Mouse (Mus musculus) adrenal gland, postnatal 4 days (tissue): ENCODE results near the gene C530008M17Rik. TPM values are rescaled to one million over a fixed set of nuclear protein-coding genes. Genes with fewer than 3 reads are reported as not detected.

Experiments
- DNase-seq, 2 experiments: peaks; one replicate each; pipeline ENCODE4 v3.0.0; 2021 to 2022; ENCODE audit warnings: low spot score in 2 of 2, mixed read lengths in 2 of 2
- total RNA-seq, 2 experiments: library from RNA; stranded (reverse); gene quantifications; 2 replicates each; pipeline ENCODE4 v1.2.3; 2021

Gene C530008M17Rik
- total RNA-seq, 2 experiments from 2014 or later = 15.4 to 24.6 TPM

DNA sequence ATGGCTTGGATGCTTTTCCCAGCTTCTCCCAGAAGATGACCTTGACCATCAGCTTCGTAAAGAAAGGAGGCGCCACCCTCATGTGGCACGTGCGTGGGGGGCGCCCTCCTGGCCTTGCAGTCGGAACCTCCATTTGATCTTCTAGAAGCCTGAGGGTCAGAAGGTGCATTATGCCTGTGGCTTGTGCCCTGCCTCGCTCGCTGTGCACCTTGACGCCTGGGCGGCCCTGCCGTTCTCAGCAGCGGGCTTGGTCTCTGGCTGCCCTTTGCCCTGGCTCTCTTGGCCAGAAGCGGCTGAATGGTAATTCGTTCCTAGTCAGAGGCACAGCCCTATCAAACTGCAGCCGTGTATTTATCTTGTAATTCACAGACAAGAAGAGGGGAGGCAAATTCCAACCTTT lies 165.8 kb downstream of the C530008M17Rik start:
- no peak for DNase-seq

DNA sequence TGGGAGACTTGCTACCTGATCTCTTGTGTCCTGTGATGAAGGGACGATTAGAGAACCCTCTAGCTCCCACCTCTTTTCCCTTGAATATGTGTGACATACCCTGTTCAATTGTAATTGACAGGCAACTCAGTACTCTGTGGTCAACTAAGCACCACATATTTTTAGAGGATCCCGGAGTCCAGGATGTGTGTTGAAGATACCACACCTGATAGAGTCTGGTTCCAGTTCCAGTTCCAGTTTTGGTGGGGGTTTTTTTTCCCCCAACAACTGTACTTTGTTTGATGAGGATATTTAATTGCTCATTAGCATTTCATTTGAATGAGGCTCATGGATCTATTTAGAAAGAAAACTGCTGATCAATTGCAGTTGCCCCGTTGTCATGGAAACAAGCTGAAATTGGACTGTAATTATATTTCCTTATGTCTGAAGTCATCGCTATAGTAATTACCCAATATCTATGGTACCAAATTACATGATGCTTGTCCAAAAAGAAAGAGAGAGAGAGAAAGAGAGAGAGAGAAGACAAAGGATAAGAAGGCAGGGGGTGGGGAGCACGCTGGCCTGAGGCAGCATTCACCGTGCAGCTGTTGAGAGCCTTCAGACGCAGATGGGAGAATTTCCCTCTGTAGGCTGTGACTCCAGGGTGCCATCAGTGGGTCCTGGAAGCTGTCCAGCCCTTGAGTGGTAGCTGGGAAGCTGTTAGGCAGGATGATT lies 172.4 kb downstream of the C530008M17Rik start:
- no peak for DNase-seq

DNA sequence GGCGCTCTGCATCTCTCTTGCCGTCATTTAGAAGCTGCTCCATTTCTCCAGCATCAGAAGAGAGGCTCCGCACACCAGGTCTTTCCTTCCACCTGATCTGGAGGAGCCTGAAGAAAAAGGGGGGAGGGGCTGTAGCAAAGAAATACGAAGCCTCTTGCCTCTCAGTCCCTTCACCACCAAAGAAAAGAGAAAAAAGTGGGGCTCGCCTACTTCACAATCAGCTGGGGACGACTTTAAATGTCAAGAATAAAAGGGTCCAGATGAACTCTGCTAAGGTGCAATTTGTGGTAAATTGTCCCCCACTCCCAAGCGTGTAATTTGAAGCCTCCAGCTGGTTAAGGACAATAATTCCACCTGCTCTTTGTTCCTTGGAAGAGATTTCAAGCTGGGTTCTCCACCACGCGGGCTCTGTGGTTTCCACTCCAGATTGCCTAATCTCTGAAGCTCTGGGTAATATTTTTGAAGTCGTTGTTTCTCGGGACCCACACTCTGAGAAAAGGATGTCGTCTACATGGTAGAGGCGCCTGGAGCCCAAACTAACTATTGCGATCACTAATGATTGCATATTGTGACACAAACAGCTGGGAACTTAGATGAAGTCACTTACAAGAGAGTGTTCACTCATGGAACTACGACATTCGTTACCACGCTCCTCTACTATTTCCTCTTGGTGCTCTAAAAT lies 176.4 kb downstream of the C530008M17Rik start:
- DNase-seq = no peak

DNA sequence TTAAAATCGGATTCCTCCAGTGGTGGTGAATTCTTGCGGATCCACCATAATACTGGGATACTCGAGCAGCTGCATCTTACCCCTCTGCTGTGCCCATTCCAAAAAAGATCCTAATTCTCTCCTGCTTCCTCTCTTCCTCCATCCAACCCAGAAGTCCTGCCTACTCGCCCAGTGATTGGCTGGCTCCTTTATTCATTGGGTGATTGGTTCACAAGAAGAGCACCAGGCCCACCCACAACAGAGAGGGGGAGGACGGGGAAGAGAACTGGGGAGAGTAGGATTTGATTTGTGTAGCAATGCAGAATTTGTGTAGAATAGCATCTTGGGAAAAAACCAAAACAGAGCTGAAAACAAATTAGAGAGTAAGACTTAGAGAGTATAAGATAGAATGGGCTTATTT lies 180.7 kb downstream of the C530008M17Rik start:
- no peak for DNase-seq

DNA sequence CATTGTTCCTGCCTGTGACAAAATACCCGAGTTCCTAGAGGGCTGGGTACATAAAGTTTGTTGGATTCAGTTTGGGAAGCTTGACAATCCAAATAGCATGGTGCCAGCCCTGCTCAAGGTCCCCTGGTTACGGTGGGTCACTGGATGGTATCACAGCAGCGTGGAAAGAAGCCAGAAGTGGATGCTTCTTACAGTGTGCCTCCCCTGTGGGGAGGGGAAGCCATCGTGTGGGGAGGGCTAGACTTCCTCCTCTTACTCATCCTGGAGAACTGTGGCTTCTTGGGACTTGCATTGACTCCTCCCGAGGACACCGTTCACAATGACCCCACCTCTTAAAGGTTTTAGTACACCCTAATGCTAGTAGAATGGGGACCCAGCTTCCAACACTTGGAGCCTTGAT lies 183.5 kb downstream of the C530008M17Rik start:
- no peak for DNase-seq

DNA sequence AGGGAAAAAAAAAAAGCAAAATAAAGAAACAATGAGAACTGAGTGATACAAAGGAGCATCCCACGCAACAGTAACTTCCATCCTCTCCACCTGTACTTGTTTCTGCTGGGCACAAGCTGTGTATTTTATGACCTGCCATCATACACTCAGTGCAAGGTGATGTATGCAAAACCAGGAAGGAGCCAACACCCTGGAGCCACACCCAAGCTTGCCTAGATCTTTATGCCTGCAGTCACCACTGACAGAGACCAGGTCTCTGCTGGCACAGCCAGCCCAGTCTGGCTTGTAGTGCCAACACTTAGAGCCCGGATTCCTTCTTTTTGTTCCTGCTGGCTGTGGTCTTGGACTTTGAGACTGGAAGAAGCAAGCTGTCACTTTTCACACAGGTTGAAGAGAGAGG lies 185.5 kb downstream of the C530008M17Rik start:
- DNase-seq = no peak

DNA sequence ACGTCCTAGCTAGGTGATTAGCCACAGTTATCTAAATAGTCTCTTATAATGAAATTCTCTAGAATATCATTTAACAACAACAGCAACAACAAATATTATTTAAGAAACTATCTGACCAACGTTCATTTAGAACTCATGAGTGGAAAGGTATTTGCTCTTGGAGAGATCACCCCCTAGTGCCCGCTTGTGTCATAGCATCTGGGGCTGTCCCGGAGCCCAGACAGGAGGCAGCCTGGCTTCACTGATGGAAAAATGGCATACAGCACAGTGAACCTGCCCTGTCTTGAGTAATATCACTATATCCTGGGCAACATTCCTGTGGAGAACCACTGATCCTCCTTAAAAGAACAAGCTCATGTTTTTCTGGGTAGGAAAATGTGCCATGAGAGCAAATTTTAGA lies 187.1 kb downstream of the C530008M17Rik start:
- DNase-seq = peak; percentile 41 to 43

DNA sequence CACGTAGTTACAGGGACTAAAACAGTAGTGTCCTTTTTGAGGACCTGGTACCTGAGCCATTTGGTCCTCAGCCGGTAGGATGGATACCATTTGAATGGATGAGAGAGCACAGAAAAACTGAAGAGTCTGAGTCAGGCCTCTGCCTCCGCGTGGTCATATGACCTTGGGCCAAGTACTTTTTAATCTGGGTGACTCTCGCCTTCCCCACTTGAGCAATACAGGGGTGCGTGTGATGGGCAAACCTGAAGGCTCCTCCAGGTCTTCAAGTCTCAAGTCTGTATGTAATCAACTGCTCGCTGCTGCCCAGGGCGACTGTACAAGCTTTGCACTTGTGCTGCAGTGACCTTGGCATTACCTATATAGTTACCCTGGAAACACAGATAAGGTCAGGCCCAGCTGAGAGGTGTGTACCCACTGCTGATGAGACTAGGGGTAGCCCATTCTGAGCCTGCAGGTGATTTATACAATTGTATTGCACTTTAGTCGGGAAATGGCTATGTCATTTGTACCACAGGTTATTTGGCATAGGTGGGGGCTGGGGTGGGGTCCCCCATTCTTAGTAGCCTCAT lies 187.6 kb downstream of the C530008M17Rik start:
- DNase-seq = no peak

DNA sequence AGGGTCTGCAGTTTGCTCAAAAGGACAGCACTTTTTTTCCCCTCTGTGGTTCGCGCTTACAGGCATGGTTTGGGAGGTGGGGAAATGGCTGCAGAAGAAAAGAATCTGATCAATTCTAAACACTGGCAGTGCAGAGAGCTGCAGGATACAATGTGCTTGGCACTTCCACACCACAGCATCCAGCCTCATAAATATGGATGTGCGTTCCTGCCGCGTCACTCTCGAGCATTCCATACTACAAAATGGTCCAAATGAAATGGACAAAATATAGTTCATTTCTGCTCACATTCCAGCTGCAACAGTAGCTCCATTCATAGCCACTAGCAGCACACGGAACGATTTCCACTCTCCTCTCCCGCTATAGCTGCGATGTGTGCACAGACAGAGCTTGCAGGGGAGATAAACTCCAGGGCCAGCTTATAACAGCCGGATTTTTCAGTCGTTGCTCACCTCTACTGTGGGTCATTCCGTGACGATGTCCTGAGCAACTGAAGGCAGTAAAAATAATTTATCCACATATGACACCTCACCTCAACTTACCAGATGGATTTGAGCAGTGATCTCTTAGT lies 188.4 kb downstream of the C530008M17Rik start:
- DNase-seq = no peak

DNA sequence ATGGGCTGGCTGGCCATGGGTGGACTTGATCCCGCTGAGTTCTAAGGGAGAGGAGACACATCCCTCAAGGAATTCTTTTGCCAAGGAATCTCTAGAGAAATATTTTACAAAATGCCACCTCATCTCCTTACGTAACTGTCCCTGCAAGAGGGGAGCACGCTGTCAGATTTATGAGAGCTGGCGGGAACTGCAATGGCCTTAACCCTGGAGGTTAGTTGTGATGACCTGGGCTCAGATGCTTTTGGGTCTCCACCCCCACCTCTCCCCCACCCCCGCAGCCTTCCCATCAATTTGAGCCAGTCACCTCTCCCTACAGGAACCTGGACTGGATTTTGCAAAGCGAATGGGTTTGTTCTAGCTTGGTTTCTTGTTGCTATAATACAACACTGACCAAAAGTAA lies 190.8 kb downstream of the C530008M17Rik start:
- DNase-seq = no peak

DNA sequence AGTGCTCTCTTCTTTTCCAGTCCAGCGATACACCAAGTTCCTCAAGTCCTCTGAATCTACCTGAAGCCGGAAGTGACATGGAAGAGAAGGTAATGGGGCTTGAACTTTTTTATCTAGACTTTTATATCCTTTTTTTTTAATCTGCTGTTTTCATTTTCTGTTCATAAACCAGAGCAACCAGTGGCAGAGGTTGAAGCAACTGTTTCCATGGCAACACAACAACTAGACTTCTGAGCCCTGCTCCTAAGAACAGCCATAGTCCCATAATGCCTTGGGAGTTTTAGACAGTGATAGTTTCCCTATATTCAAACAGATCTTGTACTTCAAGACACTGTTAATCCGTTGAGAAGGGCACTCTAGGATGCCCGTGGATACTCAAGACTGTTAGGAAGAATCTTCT lies 195.0 kb downstream of the C530008M17Rik start:
- no peak for DNase-seq

DNA sequence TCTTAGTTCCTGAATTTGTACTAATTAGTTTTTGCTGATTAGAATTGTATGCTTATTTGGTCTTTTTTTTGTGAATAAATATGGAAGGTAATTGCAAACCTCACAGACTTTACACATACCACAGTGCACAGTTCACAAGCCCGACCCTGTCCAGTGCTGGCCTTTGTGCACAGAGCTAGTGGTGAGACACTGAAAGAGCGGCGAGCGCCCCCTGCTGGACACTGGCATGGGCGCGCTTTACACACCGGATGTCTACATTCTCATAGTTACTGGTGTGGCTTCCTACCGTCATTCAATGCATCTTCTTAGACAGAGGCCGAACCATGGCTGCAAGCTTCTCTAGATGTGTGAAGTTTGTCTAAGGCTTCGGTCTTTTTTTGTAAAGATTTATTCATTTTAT lies 197.2 kb downstream of the C530008M17Rik start:
- peak; percentile 58 to 63 for DNase-seq

DNA sequence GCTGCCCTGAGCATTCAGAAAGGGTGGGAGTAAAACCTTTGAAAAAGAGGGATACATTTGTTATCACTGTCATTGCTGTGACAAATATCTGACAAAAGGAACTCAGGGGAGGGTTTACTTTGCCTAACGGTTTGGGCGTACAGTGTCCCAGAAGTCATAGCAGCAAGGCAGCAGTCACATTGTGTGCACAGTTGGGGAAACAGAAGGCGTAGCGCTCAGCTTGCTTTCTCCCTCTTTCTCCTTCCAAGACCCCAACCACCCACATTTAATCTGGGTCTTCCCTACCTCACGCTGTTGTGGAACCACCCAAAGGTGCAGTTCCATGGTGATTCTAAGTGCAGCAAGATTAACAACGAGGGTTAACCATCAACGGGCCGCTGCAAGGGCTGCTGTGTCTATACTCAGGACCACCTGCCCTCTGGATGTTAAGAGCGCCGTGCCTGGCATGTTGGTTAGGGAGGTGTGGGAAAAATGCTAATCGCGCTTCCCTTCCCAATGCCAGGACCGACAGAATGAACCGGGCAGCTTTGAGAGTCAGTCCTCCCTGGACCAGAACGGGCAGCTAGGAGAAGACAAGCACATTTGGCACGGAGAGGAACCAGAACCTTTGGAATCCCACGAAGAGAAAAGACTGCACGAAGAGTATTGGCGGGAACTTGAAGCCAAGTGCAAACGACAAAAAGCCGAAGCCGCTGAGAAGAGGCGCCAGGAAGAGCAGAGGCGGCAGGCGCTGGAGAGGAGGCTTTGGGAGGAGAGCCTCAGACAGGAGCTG lies 199.7 kb downstream of the C530008M17Rik start:
- DNase-seq = no peak

DNA sequence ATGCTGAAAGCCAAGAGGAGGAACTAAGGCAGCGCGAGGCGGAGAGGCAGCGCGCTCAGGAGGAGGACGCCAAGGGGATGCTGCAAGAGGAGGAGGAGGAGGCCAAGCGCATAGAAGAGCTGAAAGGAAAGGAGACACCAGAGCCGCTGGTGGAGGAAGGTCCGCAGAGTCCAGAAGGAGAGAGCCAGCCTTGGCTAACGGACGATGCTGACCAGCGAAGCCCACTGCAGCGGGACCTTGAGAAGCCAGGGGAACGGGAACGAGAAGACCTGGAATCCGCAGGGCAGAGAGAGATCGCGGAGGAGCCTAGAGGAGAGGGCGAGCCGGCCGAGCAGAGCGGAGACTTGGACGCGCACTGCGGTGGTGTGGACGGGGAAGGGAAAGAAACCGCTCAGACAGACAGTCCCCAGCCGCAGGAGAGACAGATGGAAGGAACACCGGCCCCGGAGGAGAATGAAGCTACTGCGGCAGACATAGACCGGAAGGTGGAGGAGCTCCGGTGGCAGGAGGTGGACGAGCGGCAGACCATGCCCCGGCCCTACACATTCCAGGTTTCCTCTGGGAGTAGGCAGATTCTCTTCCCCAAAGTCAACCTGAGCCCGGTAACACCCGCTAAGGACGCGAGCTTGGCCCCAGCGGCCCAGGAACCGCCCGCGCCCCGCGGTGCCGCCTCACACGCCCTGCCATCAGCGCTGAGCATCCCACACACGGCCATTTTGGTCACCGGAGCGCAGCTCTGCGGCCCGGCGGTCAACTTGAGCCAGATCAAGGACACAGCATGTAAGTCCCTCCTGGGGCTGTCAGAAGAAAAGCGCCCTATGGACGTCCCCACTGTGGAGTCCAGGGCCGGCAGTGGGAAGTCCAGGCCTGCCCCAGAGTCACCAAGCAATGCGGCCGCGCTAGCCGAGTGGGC lies 201.0 kb downstream of the C530008M17Rik start:
- DNase-seq = no peak

DNA sequence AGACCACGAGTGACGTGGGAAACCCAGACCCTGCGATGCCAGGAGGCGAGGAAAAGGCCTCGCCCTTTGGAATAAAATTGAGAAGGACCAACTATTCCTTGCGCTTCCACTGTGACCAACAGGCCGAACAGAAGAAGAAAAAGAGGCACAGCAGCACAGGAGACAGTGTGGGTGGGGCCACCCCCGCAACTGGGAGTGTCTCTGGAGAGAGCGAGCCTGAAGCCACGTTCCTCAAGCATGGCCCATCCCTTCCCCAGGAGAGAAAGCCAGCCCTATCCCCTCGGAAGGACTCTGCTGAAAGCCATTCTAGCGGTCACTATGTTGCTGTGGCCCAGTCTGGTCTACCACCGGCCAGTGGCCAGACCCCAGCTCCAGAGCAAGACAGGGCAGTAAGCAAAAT lies 202.1 kb downstream of the C530008M17Rik start:
- DNase-seq = no peak

DNA sequence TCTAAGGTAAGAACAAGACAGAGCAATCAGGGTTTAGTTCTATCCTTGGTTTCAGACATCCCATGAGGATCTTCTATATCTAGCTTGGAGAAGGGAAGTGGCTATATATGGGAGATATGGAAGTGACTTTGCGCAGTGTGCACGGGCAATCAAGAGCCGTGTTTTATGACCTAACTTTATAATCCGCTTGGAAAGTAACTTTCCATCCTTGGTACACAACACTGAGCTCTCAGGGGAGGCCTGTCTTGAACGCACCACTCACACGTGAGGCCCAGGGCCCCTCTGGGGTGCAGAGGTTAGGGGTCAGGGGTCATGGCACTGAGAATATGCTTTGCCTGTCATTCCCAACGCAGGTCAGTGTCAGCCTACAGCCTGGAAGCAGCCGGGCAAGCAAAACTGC lies 210.5 kb downstream of the C530008M17Rik start:
- DNase-seq = no peak

DNA sequence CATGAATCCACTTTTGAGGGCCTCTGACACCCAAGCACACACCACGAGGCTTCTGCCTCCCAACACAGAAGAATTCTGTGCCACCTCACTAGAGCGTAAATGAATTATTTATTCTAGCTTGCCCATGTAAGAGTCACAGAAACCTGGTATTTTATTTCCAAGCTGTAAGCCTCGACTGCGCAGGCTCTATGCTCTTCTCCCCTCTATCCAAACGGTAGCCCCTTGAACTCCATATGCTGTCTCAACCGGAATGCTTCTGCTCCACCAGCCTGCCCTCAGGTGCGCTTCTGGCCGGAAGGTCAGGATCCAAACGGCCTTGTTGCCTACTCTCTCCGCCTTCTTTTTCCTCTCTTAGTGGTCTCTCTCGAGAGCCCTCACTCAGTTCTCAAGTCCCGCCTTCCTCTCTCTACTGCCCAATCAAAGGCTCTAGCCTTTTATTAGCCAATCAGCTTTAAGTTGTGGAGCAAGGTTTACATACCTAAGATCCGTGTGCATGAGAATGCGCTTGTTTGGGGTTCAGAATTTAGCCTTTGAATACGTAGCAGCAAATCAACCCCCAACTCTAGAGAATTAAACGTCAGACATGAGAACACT lies 212.5 kb downstream of the C530008M17Rik start:
- DNase-seq = no peak

DNA sequence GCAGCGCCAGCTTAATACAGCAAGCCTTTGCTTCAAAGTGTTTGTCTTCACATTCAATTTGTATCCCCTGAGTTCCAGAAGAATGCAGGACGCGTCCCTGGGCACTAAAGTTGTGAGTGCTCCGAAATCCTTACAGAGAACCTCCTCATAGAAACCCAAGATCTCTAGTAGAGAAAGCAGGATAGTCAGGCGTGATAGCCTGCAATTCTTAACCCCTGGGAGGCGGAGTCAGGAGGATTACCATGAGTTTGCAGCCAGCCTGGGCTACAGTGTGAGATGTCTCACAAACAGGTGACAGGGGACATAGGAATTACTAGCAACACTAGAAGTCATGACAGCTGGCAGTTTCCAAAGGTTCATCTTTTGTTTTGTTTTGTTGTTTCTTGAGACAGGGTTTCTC lies 213.2 kb downstream of the C530008M17Rik start:
- DNase-seq = no peak

DNA sequence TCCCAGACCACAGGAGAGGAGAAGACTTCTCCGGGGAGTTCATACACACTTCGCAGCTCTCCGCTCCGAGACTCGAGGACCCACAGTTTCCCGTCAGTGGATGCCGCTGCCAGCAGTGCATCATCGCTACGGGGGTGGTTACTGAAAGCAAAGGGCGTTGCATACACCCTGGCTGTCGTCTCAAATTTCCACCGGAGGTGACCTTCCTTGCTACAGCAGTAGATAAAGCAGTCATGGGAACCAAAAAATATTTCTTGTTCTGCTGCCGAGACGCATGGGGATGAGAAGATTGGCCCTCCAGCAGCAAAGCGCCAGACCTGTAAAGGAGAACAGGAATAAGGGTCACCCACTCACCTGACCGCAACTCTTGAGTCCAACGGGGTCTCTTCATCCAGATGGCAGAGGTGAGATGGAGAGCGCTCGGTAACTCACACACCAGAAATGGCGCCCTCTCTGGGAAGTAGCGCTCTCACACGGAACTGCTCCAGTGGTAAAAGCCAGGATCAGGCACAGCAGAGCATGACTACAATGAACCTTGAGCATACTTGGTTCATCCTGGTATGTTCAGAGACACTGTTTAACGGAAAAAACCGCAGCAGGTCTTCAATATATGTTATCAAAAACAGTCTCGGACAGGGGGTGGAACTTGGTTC lies 219.9 kb downstream of the C530008M17Rik start:
- no peak for DNase-seq
